Mouse (Mus musculus) liver, embryonic 16.5 days (tissue): ENCODE results near the gene Noxa1. TPM values are rescaled to one million over a fixed set of nuclear protein-coding genes. Genes with fewer than 3 reads are reported as not detected.

ENCODE experiments used
- ATAC-seq: fragments of 200-750 bp; cut with Nextera tagmentation; 2 replicates; pipeline ENCODE4 v1.8.0; 2017; ENCODE audit warnings: low read depth, mild to moderate bottlenecking, moderate number of reproducible peaks, moderate library complexity
- H3K27ac ChIP-seq: fragments of 300-500 bp; sonication (generic); 2 replicates; pipeline ENCODE4 v1.5.1; 2014; ENCODE audit warnings: mild to moderate bottlenecking, low read length
- H3K27me3 ChIP-seq: fragments of 300-500 bp; sonication (generic); 2 replicates; pipeline ENCODE4 v1.6.1; 2014; ENCODE audit warnings: low read depth, low read length, mixed read lengths; ENCODE audit not compliant: control insufficient read depth, insufficient read depth
- H3K36me3 ChIP-seq: fragments of 300-500 bp; sonication (generic); 2 replicates; pipeline ENCODE4 v1.6.1; 2014; ENCODE audit warnings: mild to moderate bottlenecking; ENCODE audit not compliant: control insufficient read depth, insufficient read depth
- H3K4me1 ChIP-seq: fragments of 300-500 bp; sonication (generic); 2 replicates; pipeline ENCODE4 v1.6.1; 2014; ENCODE audit warnings: low read depth, low read length, mixed read lengths; ENCODE audit not compliant: control insufficient read depth
- H3K4me2 ChIP-seq: fragments of 300-500 bp; sonication (generic); 2 replicates; pipeline ENCODE4 v1.6.1; 2014; ENCODE audit warnings: low read depth, low read length, mixed read lengths
- H3K4me3 ChIP-seq: fragments of 300-500 bp; sonication (generic); 2 replicates; pipeline ENCODE4 v1.5.1; 2014; ENCODE audit warnings: low read depth, mild to moderate bottlenecking, low read length
- H3K9ac ChIP-seq: fragments of 300-500 bp; sonication (generic); 2 replicates; pipeline ENCODE4 v1.6.1; 2014; ENCODE audit warnings: low read depth, low read length
- H3K9me3 ChIP-seq: fragments of 300-500 bp; sonication (generic); replicated peaks from 2 replicates; pipeline ENCODE4 v1.6.1; 2016; ENCODE audit warnings: low read length; ENCODE audit not compliant: control insufficient read depth
- WGBS: fragments of 180-500 bp; shearing (Covaris S2); extraction: QIAGEN DNeasy Blood & Tissue Kit; methylation state at CpG from one replicate; pipeline ENCODE4 v1.1.7; 2014; ENCODE audit not compliant: insufficient replicate concordance; 5-methylcytosine and 5-hydroxymethylcytosine counted together
- polyA plus RNA-seq: library from polyadenylated mRNA; unstranded; fragments of >200 nt; fragmentation: Nextera tagmentation; extraction: Ambion mirVana; gene quantifications from 2 replicates; pipeline ENCODE4 v1.2.1, GENCODE M21; 2015

Noxa1 gene
- polyA plus RNA-seq, 1 experiment from 2014 or later: 0.85 TPM

GRCm38 (mm10) chr2:25085571-25085970, 9.4 kb downstream of the Noxa1 start:
- no peaks in the 10 kb centered on the region for H3K36me3 ChIP-seq
- no peak overlapping the region for H3K4me2 ChIP-seq
- H3K27ac ChIP-seq: no peak overlapping the region
- H3K27me3 ChIP-seq: no peaks in the 10 kb centered on the region
- no peak for ATAC-seq
- H3K9me3 ChIP-seq: no peaks in the 10 kb centered on the region
- WGBS: 78% methylated on average over 5 of the region's 5 CpGs
- no peaks in the 10 kb centered on the region for H3K4me1 ChIP-seq
- H3K4me3 ChIP-seq: no peak overlapping the region
- no peak overlapping the region for H3K9ac ChIP-seq

- Histone ChIP-seq H3K4me3 (no peak overlapping the region), H3K27ac (no peak overlapping the region), H3K9me3 (no peaks in the 10 kb centered on the region), H3K27me3 (no peaks in the 10 kb centered on the region), H3K9ac (no peak overlapping the region), H3K36me3 (no peaks in the 10 kb centered on the region), H3K4me1 (no peaks in the 10 kb centered on the region), H3K4me2 (no peak overlapping the region)
- no peak for ATAC-seq
- WGBS: 58% methylated on average over 4 of the region's 4 CpGs
These were observed 11.3 kb downstream of the Noxa1 start for GRCm38 (mm10) chr2:25083697-25084096.

GRCm38 (mm10) chr2:25080076-25080475, 14.9 kb downstream of the Noxa1 start, which contains the start of gene Entpd8:
Gene Entpd8, plus strand, starts transcription at chr2:25080304.
- H3K27ac ChIP-seq: no peak within 1 kb of the TSS; the same call in 1 of the 2 replicates
- peak within 1 kb of the TSS; percentile 9 for H3K4me3 ChIP-seq

GRCm38 (mm10) chr2:25078967-25079366, 16.0 kb downstream of the Noxa1 start:
- Histone ChIP-seq H3K27ac (0 out of 2 replicates have a peak overlapping the region, but pooled peaks have one; percentile 8), H3K4me2 (peak overlapping the region; percentile 15; the same call in 1 of the 2 replicates), H3K9me3 (no peaks in the 10 kb centered on the region), H3K4me3 (no peak overlapping the region), H3K36me3 (no peaks in the 10 kb centered on the region), H3K4me1 (no peaks in the 10 kb centered on the region), H3K27me3 (no peaks in the 10 kb centered on the region), H3K9ac (no peak overlapping the region)
- 73% methylated on average over 1 of the region's 1 CpGs for WGBS
- ATAC-seq: peak; percentile 61

More at GRCm38 (mm10) chr2:25080076-25080475, 14.9 kb downstream of the Noxa1 start, which contains the start of gene Entpd8:
- Histone ChIP-seq H3K9ac (no peak within 1 kb of the TSS), H3K36me3 (no peaks in the 10 kb centered on the region), H3K4me1 (no peaks in the 10 kb centered on the region), H3K9me3 (no peaks in the 10 kb centered on the region), H3K4me2 (peak within 1 kb of the TSS; percentile 26), H3K27me3 (no peaks in the 10 kb centered on the region)
- peak; percentile 73 for ATAC-seq
- WGBS: 40% methylated on average over 5 of the region's 5 CpGs

GRCm38 (mm10) chr2:25075506-25075905, 19.4 kb downstream of the Noxa1 start:
- Histone ChIP-seq H3K4me3 (no peak overlapping the region), H3K27me3 (no peaks in the 10 kb centered on the region), H3K27ac (no peak overlapping the region), H3K36me3 (no peaks in the 10 kb centered on the region), H3K9me3 (no peaks in the 10 kb centered on the region), H3K4me1 (no peaks in the 10 kb centered on the region), H3K4me2 (no peak overlapping the region), H3K9ac (no peak overlapping the region)
- ATAC-seq: no peak
- WGBS: 46% methylated on average over 4 of the region's 4 CpGs

GRCm38 (mm10) chr2:25072398-25072797, 22.6 kb downstream of the Noxa1 start:
- Histone ChIP-seq H3K4me1 (no peaks in the 10 kb centered on the region; the same call in 1 of the 2 replicates), H3K27ac (no peak overlapping the region), H3K9me3 (no peaks in the 10 kb centered on the region), H3K4me3 (no peak overlapping the region), H3K4me2 (no peak overlapping the region), H3K36me3 (no peaks in the 10 kb centered on the region), H3K27me3 (no peaks in the 10 kb centered on the region), H3K9ac (no peak overlapping the region)
- 75% methylated on average over 4 of the region's 4 CpGs for WGBS
- ATAC-seq: no peak

GRCm38 (mm10) chr2:25069537-25069936, 25.4 kb downstream of the Noxa1 start:
- Histone ChIP-seq H3K36me3 (no peaks in the 10 kb centered on the region; the same call in 1 of the 2 replicates), H3K27me3 (no peaks in the 10 kb centered on the region), H3K9me3 (no peaks in the 10 kb centered on the region), H3K4me2 (no peak overlapping the region), H3K9ac (no peak overlapping the region; the same call in 1 of the 2 replicates), H3K4me1 (no peaks in the 10 kb centered on the region; the same call in 1 of the 2 replicates), H3K4me3 (no peak overlapping the region), H3K27ac (no peak overlapping the region)
- no peak for ATAC-seq
- WGBS: 42% methylated on average over 4 of the region's 4 CpGs

GRCm38 (mm10) chr2:25066552-25066951, 28.4 kb downstream of the Noxa1 start:
- Histone ChIP-seq H3K4me3 (no peak overlapping the region), H3K36me3 (no peaks in the 10 kb centered on the region; the same call in 1 of the 2 replicates), H3K27me3 (no peaks in the 10 kb centered on the region), H3K27ac (no peak overlapping the region), H3K4me2 (no peak overlapping the region), H3K9me3 (no peaks in the 10 kb centered on the region), H3K4me1 (no peaks in the 10 kb centered on the region; the same call in 1 of the 2 replicates), H3K9ac (no peak overlapping the region)
- no peak for ATAC-seq
- 60% methylated on average over 4 of the region's 4 CpGs for WGBS

GRCm38 (mm10) chr2:25065537-25065936, 29.4 kb downstream of the Noxa1 start:
- H3K4me3 ChIP-seq: no peak overlapping the region
- ATAC-seq: no peak

More at GRCm38 (mm10) chr2:25065537-25065936, 29.4 kb downstream of the Noxa1 start:
- H3K36me3 ChIP-seq: no peaks in the 10 kb centered on the region; the same call in 1 of the 2 replicates
- no peaks in the 10 kb centered on the region for H3K27me3 ChIP-seq
- H3K4me1 ChIP-seq: no peaks in the 10 kb centered on the region; the same call in 1 of the 2 replicates
- H3K9me3 ChIP-seq: no peaks in the 10 kb centered on the region
- no peak overlapping the region for H3K9ac ChIP-seq
- no peak overlapping the region for H3K4me2 ChIP-seq
- H3K27ac ChIP-seq: no peak overlapping the region
